Mouse (Mus musculus) hindbrain, embryonic 14.5 days (tissue): ENCODE measurements around the gene Col26a1. TPM values are rescaled to one million over a fixed set of nuclear protein-coding genes. Genes with fewer than 3 reads are reported as not detected.
"Not testable (repeated sequence)": the region's sequence is repeated elsewhere in the genome, so short reads cannot be mapped to it uniquely, and the experiment has no call there.

Source experiments
- ATAC-seq: fragments of 200-750 bp; cut with Nextera tagmentation; 2 replicates; pipeline ENCODE4 v1.8.0; 2017; ENCODE audit warnings: moderate number of reproducible peaks, mild to moderate bottlenecking, moderate TSS enrichment, moderate library complexity; ENCODE audit not compliant: low FRiP score
- DNase-seq: peaks from one replicate; pipeline ENCODE4 v3.0.0-alpha.2; 2015; ENCODE audit warnings: low spot score
- H3K27ac ChIP-seq: fragments of 300-500 bp; sonication (generic); 2 replicates; pipeline ENCODE4 v1.5.1; 2014; ENCODE audit warnings: mild to moderate bottlenecking, moderate library complexity
- H3K27me3 ChIP-seq: fragments of 300-500 bp; sonication (generic); 2 replicates; pipeline ENCODE4 v1.6.1; 2014; ENCODE audit warnings: mild to moderate bottlenecking, low read length, mixed read lengths; ENCODE audit not compliant: control insufficient read depth, insufficient read depth
- H3K36me3 ChIP-seq: fragments of 300-500 bp; sonication (generic); replicated peaks from 2 replicates; pipeline ENCODE4 v1.6.1; 2014; ENCODE audit not compliant: control insufficient read depth, insufficient read depth
- H3K4me1 ChIP-seq: fragments of 300-500 bp; sonication (generic); replicated peaks from 2 replicates; pipeline ENCODE4 v1.6.1; 2014; ENCODE audit warnings: antibody characterized with exemption, low read length, mixed read lengths; ENCODE audit not compliant: control insufficient read depth, insufficient read depth
- H3K4me2 ChIP-seq: fragments of 300-500 bp; sonication (generic); replicated peaks from 2 replicates; pipeline ENCODE4 v1.6.1; 2014; ENCODE audit warnings: mild to moderate bottlenecking, moderate library complexity
- H3K4me3 ChIP-seq: fragments of 300-500 bp; sonication (generic); replicated peaks from 2 replicates; pipeline ENCODE4 v1.5.1; 2014; ENCODE audit warnings: mild to moderate bottlenecking, low read length
- H3K9ac ChIP-seq: fragments of 300-500 bp; sonication (generic); 2 replicates; pipeline ENCODE4 v1.6.1; 2014
- H3K9me3 ChIP-seq: fragments of 300-500 bp; sonication (generic); 2 replicates; pipeline ENCODE4 v1.6.1; 2016; ENCODE audit warnings: low read length; ENCODE audit not compliant: control insufficient read depth
- WGBS: fragments of 180-500 bp; shearing (Covaris S2); extraction: QIAGEN DNeasy Blood & Tissue Kit; methylation state at CpG from one replicate; pipeline ENCODE4 v1.1.7; 2014; 5-methylcytosine and 5-hydroxymethylcytosine counted together
- polyA plus RNA-seq: library from polyadenylated mRNA; unstranded; fragments of >200 nt; fragmentation: Nextera tagmentation; extraction: Ambion mirVana; gene quantifications from 2 replicates; pipeline ENCODE4 v1.2.1, GENCODE M21; 2014

The Col26a1 gene
- polyA plus RNA-seq, 1 experiment from 2014 or later: 27.5 TPM

- no peak for DNase-seq
- H3K27me3 ChIP-seq: no peaks in the 10 kb centered on the region
- ATAC-seq: no peak
- 67% methylated on average over 22 of the region's 22 CpGs for WGBS
- no peaks in the 10 kb centered on the region for H3K36me3 ChIP-seq
- no peak overlapping the region for H3K27ac ChIP-seq
- no peak overlapping the region for H3K9ac ChIP-seq
- no peaks in the 10 kb centered on the region for H3K4me1 ChIP-seq
- H3K4me2 ChIP-seq: no peak overlapping the region
- no peak overlapping the region for H3K4me3 ChIP-seq
- 0 out of 2 replicates have a peak, but pooled peaks cover 9% of the 10 kb centered on the region for H3K9me3 ChIP-seq
Measured at GRCm38 (mm10) chr5:136773044-136774039, 109.7 kb downstream of the Col26a1 start.

- no peak for DNase-seq
- H3K4me2 ChIP-seq: no peak overlapping the region
- no peak for ATAC-seq
- WGBS: 95% methylated on average over 10 of the region's 10 CpGs
- H3K27me3 ChIP-seq: no peaks in the 10 kb centered on the region
- H3K9me3 ChIP-seq: 0 out of 2 replicates have a peak, but pooled peaks cover 9% of the 10 kb centered on the region
- no peaks in the 10 kb centered on the region for H3K36me3 ChIP-seq
- H3K4me3 ChIP-seq: no peak overlapping the region
- no peak overlapping the region for H3K27ac ChIP-seq
- H3K4me1 ChIP-seq: no peaks in the 10 kb centered on the region
- H3K9ac ChIP-seq: no peak overlapping the region
Measured at GRCm38 (mm10) chr5:136771132-136771531, 111.9 kb downstream of the Col26a1 start.

DNA sequence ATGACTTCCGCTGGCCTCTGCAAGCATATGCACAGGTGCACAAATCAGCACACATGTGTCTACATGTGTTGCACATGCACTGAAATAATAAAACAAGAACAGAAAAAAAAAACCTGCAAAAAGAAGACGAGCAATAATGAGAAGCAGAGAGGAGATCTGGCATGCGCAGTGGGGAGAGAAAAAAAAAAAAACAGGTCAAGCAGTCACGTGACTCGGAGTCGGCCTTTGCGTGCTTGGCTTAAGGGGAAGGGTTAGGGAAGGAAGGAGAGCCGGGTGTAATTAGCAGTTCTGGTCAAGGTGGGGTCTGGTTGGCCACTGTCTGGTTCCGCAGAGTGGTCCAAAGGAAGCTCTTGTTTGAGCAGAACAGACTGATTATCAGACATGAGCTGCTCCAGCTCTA lies 115.7 kb downstream of the Col26a1 start:
- 82% methylated on average over 9 of the region's 9 CpGs for WGBS
- no peak overlapping the region for H3K4me3 ChIP-seq
- H3K9me3 ChIP-seq: no peaks in the 10 kb centered on the region
- no peak overlapping the region for H3K27ac ChIP-seq
- no peaks in the 10 kb centered on the region for H3K36me3 ChIP-seq
- no peaks in the 10 kb centered on the region for H3K4me1 ChIP-seq
- H3K9ac ChIP-seq: no peak overlapping the region
- ATAC-seq: no peak
- no peaks in the 10 kb centered on the region for H3K27me3 ChIP-seq
- DNase-seq: no peak
- H3K4me2 ChIP-seq: no peak overlapping the region

- Histone ChIP-seq H3K27ac (no peak overlapping the region), H3K4me3 (no peak overlapping the region), H3K4me2 (no peak overlapping the region), H3K27me3 (no peaks in the 10 kb centered on the region), H3K4me1 (no peaks in the 10 kb centered on the region), H3K36me3 (no peaks in the 10 kb centered on the region), H3K9ac (no peak overlapping the region), H3K9me3 (no peaks in the 10 kb centered on the region)
- 32% methylated on average over 8 of the region's 8 CpGs for WGBS
- DNase-seq (no peak), ATAC-seq (no peak)
Measured at GRCm38 (mm10) chr5:136764157-136764669, 118.8 kb downstream of the Col26a1 start.

- no peak for ATAC-seq
- Histone ChIP-seq H3K4me3 (no peak overlapping the region), H3K4me1 (no peaks in the 10 kb centered on the region), H3K9me3 (no peaks in the 10 kb centered on the region), H3K36me3 (no peaks in the 10 kb centered on the region), H3K27ac (no peak overlapping the region), H3K4me2 (no peak overlapping the region), H3K9ac (no peak overlapping the region), H3K27me3 (no peaks in the 10 kb centered on the region)
- 71% methylated on average over 6 of the region's 6 CpGs for WGBS
- no peak for DNase-seq
Measured at GRCm38 (mm10) chr5:136760345-136760744, 122.7 kb downstream of the Col26a1 start.

DNA sequence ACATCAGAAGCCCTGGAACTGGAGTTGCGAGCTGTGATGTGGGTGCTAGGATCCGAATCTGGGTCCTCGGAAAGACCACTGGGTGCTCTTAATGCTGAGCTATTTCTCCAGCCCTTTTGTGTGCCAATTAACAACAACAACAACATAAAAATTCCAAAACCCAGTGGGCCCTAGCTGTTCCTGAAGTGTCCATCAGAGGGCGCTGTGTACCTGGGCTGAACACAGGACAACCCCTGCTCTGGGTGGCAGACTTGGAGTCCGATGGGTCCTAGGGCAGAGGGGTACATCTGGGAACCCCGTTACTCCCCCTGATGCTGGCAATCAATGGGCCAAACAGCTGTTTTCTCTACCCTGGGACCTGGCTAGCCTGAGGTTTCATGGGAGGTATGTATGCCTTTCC lies 123.2 kb downstream of the Col26a1 start:
- DNase-seq: no peak
- no peak for ATAC-seq
- Histone ChIP-seq H3K27ac (no peak overlapping the region), H3K9me3 (no peaks in the 10 kb centered on the region), H3K27me3 (no peaks in the 10 kb centered on the region), H3K36me3 (no peaks in the 10 kb centered on the region), H3K4me3 (no peak overlapping the region), H3K4me1 (no peaks in the 10 kb centered on the region), H3K4me2 (no peak overlapping the region), H3K9ac (no peak overlapping the region)
- 52% methylated on average over 6 of the region's 6 CpGs for WGBS

GRCm38 (mm10) chr5:136755696-136756095 lies 127.3 kb downstream of the Col26a1 start:
- H3K9ac ChIP-seq: no peak overlapping the region
- H3K4me3 ChIP-seq: no peak overlapping the region
- H3K4me1 ChIP-seq: no peaks in the 10 kb centered on the region
- no peak for ATAC-seq
- no peaks in the 10 kb centered on the region for H3K36me3 ChIP-seq
- H3K27ac ChIP-seq: no peak overlapping the region
- no peaks in the 10 kb centered on the region for H3K27me3 ChIP-seq
- WGBS: 2% methylated on average over 3 of the region's 3 CpGs
- peak; percentile 88 for DNase-seq
- no peak overlapping the region for H3K4me2 ChIP-seq
- no peaks in the 10 kb centered on the region for H3K9me3 ChIP-seq

DNA sequence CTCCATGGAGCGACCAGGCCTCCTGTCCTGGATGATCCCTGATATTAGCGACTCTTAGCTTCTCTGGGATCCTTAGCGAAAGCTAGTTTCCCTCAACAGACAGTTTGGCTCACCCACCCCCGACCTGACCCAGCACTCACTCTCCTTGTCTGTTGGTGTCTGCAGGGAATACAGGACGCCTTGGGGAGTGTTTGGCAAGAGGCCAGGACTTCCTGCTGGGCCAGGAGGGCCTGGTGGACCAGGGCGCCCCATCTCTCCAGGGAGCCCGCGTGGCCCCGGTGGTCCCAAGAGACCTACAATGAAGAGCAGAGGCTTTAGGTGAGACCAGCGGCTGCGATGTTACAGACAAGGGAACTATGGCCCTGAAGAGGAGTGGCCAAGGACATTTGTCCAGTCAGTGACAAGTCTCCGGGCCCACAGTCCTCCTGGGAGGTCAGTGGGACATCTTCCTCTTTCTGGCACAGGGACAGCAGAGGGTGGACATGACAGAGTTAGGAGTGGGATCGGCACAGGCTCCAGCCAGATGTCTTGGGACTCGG lies 128.9 kb downstream of the Col26a1 start:
- no peaks in the 10 kb centered on the region for H3K4me1 ChIP-seq
- DNase-seq (no peak), ATAC-seq (no peak)
- no peak overlapping the region for H3K9ac ChIP-seq
- 71% methylated on average over 14 of the region's 14 CpGs for WGBS
- no peak overlapping the region for H3K4me2 ChIP-seq
- H3K27ac ChIP-seq: no peak overlapping the region
- no peaks in the 10 kb centered on the region for H3K27me3 ChIP-seq
- H3K36me3 ChIP-seq: no peaks in the 10 kb centered on the region
- H3K9me3 ChIP-seq: no peaks in the 10 kb centered on the region
- H3K4me3 ChIP-seq: no peak overlapping the region

- not testable (repeated sequence) for H3K9ac ChIP-seq, H3K4me3 ChIP-seq, H3K36me3 ChIP-seq, H3K9me3 ChIP-seq, H3K4me2 ChIP-seq, ATAC-seq, DNase-seq, H3K27ac ChIP-seq, H3K4me1 ChIP-seq, H3K27me3 ChIP-seq
- 80% methylated on average over 7 of the region's 7 CpGs for WGBS
Measured at GRCm38 (mm10) chr5:136753176-136753575, 129.8 kb downstream of the Col26a1 start.
